Mouse (Mus musculus) CD8-positive naive resting alpha-beta T cell, adult 2 months (primary cell): ENCODE results near the gene Foxp3.

ENCODE experiments used
- DNase-seq, 2 experiments: peaks; one replicate each; pipeline ENCODE4 v3.0.0; 2022; ENCODE audit warnings: low read depth in 2 of 2, low spot score in 2 of 2

The Foxp3 gene

GRCm38 (mm10) chrX:7573176-7574086 lies at the start of gene Foxp3:
Gene Foxp3 (plus strand): TSS chrX:7573644.
- peak in 1 of 2 experiments; percentile 17 for DNase-seq

GRCm38 (mm10) chrX:7524961-7525360 lies 48.5 kb upstream of the Foxp3 start:
- DNase-seq, result no peak

- no peak for DNase-seq
Observed at GRCm38 (mm10) chrX:7553474-7553873, 20.0 kb upstream of the Foxp3 start.

- no peak for DNase-seq
Observed at GRCm38 (mm10) chrX:7563076-7563475, 10.4 kb upstream of the Foxp3 start.

GRCm38 (mm10) chrX:7566352-7566751 lies 7.1 kb upstream of the Foxp3 start:
- DNase-seq, result peak in 1 of 2 experiments; percentile 37

- peak; percentile 19 to 35 for DNase-seq
Observed at GRCm38 (mm10) chrX:7567491-7567890, 6.0 kb upstream of the Foxp3 start.

GRCm38 (mm10) chrX:7570481-7571175 lies 2.8 kb upstream of the Foxp3 start:
- DNase-seq, result peak; percentile 44 to 58

GRCm38 (mm10) chrX:7571565-7572136 lies 1.8 kb upstream of the Foxp3 start:
- no peak for DNase-seq

GRCm38 (mm10) chrX:7572466-7572865 lies 978 bp upstream of the Foxp3 start:
- peak; percentile 33 to 51 for DNase-seq

- DNase-seq, result peak; percentile 89
Observed at GRCm38 (mm10) chrX:7574087-7574884, 842 bp downstream of the Foxp3 start, which contains the start of gene Ppp1r3f. Gene Ppp1r3f (minus strand): TSS chrX:7574283.

GRCm38 (mm10) chrX:7574885-7575231 lies 1.4 kb downstream of the Foxp3 start:
- DNase-seq, result no peak

- no peak for DNase-seq
Observed at GRCm38 (mm10) chrX:7581151-7581550, 7.7 kb downstream of the Foxp3 start.

- no peak for DNase-seq
Observed at GRCm38 (mm10) chrX:7583881-7584280, 10.4 kb downstream of the Foxp3 start.

- no peak for DNase-seq
Observed at GRCm38 (mm10) chrX:7586356-7586755, 12.9 kb downstream of the Foxp3 start.

- DNase-seq, result no peak
Observed at GRCm38 (mm10) chrX:7595371-7595770, 21.9 kb downstream of the Foxp3 start.

- no peak for DNase-seq
Observed at GRCm38 (mm10) chrX:7604004-7604403, 30.6 kb downstream of the Foxp3 start.

GRCm38 (mm10) chrX:7604879-7605574 lies 31.6 kb downstream of the Foxp3 start, which contains the start of gene Ccdc22:
Gene Ccdc22 (minus strand): TSS chrX:7605517.
- peak; percentile 44 to 62 for DNase-seq

GRCm38 (mm10) chrX:7605575-7605941 lies 32.1 kb downstream of the Foxp3 start:
- no peak for DNase-seq

GRCm38 (mm10) chrX:7606783-7607182 lies 33.3 kb downstream of the Foxp3 start, which contains the start of gene Cacna1f:
Gene Cacna1f (plus strand): TSS chrX:7607083.
- no peak for DNase-seq

- DNase-seq, result no peak
Observed at GRCm38 (mm10) chrX:7610035-7610434, 36.6 kb downstream of the Foxp3 start.
